In the genomic region with DNA sequence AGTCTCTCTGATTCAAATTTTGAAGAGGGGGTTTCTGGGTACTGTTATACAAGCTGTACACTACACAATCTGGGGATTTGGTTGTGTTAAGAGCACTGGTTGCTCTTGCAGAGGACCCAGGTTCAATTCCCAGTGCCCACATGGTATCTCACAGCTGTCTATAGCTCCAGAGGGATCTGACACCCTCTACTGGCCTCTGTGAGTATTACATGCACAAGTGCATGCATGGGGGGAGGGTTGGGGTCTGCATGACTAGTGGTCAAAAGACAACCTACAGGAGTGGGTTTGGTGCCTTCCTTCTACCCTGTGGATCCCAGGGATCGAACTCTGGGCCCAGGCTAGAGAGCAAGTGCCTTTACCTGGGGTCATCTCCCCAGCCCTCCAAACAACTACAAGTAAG, we compare ENCODE assay signal across 17 mouse cellular contexts. TPM values are rescaled to one million over a fixed set of nuclear protein-coding genes. Genes with fewer than 3 reads are reported as not detected.
DNase-seq lines count a peak whose midpoint lies in the region; ATAC-seq and TF ChIP-seq lines count a peak whose summit lies in the region.
"Had no signal": no experiment of that assay in that cellular context is flagged by ENCODE, and none has a peak within 500 bp of the region (broad histone marks: within the 10 kb centered on the region; RNA-seq: fewer than 3 reads in every experiment).

No protein-coding gene starts in this region.

- no peak overlapping the region for H3K4me3 ChIP-seq in cerebellum, adult 2 months (replicated peaks; ENCODE audit: insufficient read depth, low read depth, low read length)
- no peak overlapping the region for H3K4me3 ChIP-seq in liver, postnatal 0 days (ENCODE audit: low read depth, low read length)
- no peak overlapping the region for H3K4me3 ChIP-seq in liver, embryonic 12.5 days
- no peak overlapping the region for H3K4me3 ChIP-seq in ES-Bruce4 (ENCODE audit: low read depth, low read length)
- H3K4me3 ChIP-seq: myocyte; stomach, embryonic 15.5 days had no signal

- H3K27ac ChIP-seq in cerebellum, adult 2 months (ENCODE audit: insufficient read depth, low read length), result no peak overlapping the region
- H3K27ac ChIP-seq in liver, postnatal 0 days (ENCODE audit: low read depth), result no peak overlapping the region
- H3K27ac ChIP-seq in liver, embryonic 12.5 days, result no peak overlapping the region
- no peak overlapping the region for H3K27ac ChIP-seq in ES-Bruce4 (ENCODE audit: insufficient read depth, low read length)
- H3K27ac ChIP-seq: stomach, embryonic 15.5 days had no signal

- TF ChIP-seq EP300 in liver, postnatal 0 days (IDR thresholded peaks at IDR 0.05; ENCODE audit: low read depth), result no peak
- TF ChIP-seq EP300 in ES-Bruce4 (IDR thresholded peaks at IDR 0.05; ENCODE audit: insufficient read depth, low read depth, low read length), result no peak

- no peak for TF ChIP-seq POLR2A in cerebellum, adult 2 months (IDR thresholded peaks at IDR 0.05; ENCODE audit: borderline replicate concordance, insufficient read depth, low read length)
- no peak for TF ChIP-seq POLR2A in ES-Bruce4 (IDR thresholded peaks at IDR 0.05; ENCODE audit: insufficient read depth, low read length)

- no peaks in the 10 kb centered on the region for H3K27me3 ChIP-seq in cerebellum, adult 2 months (ENCODE audit: control insufficient read depth, insufficient read depth, low read length)
- no peaks in the 10 kb centered on the region for H3K27me3 ChIP-seq in liver, postnatal 0 days (ENCODE audit: insufficient read depth, low read length)
- peaks cover 5% of the 10 kb centered on the region; the same call in 1 of the 2 replicates for H3K27me3 ChIP-seq in liver, embryonic 12.5 days (replicated peaks)
- no peaks in the 10 kb centered on the region for H3K27me3 ChIP-seq in ES-Bruce4 (ENCODE audit: control insufficient read depth, insufficient read depth, low read length, poor library complexity, severe bottlenecking)
- H3K27me3 ChIP-seq: stomach, embryonic 15.5 days had no signal

- 96% methylated on average over 1 of the region's 1 CpGs for WGBS in cerebellum, adult 2 months
- WGBS in liver, postnatal 0 days (ENCODE audit: insufficient replicate concordance), result 62% methylated on average over 1 of the region's 1 CpGs
- WGBS in liver, embryonic 12.5 days (ENCODE audit: insufficient replicate concordance), result 67% methylated on average over 1 of the region's 1 CpGs

- no peak overlapping the region for H3K9ac ChIP-seq in liver, postnatal 0 days (replicated peaks)
- H3K9ac ChIP-seq in liver, embryonic 12.5 days, result no peak overlapping the region
- H3K9ac ChIP-seq in ES-Bruce4 (ENCODE audit: low read depth, poor library complexity, severe bottlenecking), result no peak overlapping the region
- H3K9ac ChIP-seq: stomach, embryonic 15.5 days had no signal

- H3K4me1 ChIP-seq in cerebellum, adult 2 months (ENCODE audit: control insufficient read depth, insufficient read depth, low read length), result peaks cover 30% of the 10 kb centered on the region
- peaks cover 11% of the 10 kb centered on the region for H3K4me1 ChIP-seq in liver, postnatal 0 days (ENCODE audit: insufficient read depth)
- peaks cover 17% of the 10 kb centered on the region for H3K4me1 ChIP-seq in liver, embryonic 12.5 days
- no peaks in the 10 kb centered on the region for H3K4me1 ChIP-seq in ES-Bruce4 (ENCODE audit: control insufficient read depth, insufficient read depth, low read length)

- H3K4me2 ChIP-seq in liver, postnatal 0 days (ENCODE audit: low read depth, low read length), result no peak overlapping the region
- no peak overlapping the region for H3K4me2 ChIP-seq in liver, embryonic 12.5 days
- H3K4me2 ChIP-seq: stomach, embryonic 15.5 days had no signal

- TF ChIP-seq CTCF in cerebellum, adult 2 months (IDR thresholded peaks at IDR 0.05; ENCODE audit: borderline replicate concordance, insufficient read depth, low read depth, low read length), result peak; percentile 25
- TF ChIP-seq CTCF in liver, postnatal 0 days (IDR thresholded peaks at IDR 0.05; ENCODE audit: low read depth), result peak; percentile 54
- TF ChIP-seq CTCF in ES-Bruce4 (IDR thresholded peaks at IDR 0.05; ENCODE audit: low read depth, low read length), result peak; percentile 64

- no peaks in the 10 kb centered on the region for H3K36me3 ChIP-seq in liver, postnatal 0 days (replicated peaks; ENCODE audit: insufficient read depth, low read length)
- H3K36me3 ChIP-seq in liver, embryonic 12.5 days, result no peaks in the 10 kb centered on the region
- no peaks in the 10 kb centered on the region for H3K36me3 ChIP-seq in ES-Bruce4 (ENCODE audit: control insufficient read depth, insufficient read depth, low read length, poor library complexity, severe bottlenecking)
- H3K36me3 ChIP-seq: stomach, embryonic 15.5 days had no signal

- H3K9me3 ChIP-seq in liver, postnatal 0 days (ENCODE audit: low read length), result no peaks in the 10 kb centered on the region
- H3K9me3 ChIP-seq in liver, embryonic 12.5 days (replicated peaks), result no peaks in the 10 kb centered on the region
- no peaks in the 10 kb centered on the region for H3K9me3 ChIP-seq in ES-Bruce4 (replicated peaks; ENCODE audit: control insufficient read depth, insufficient read depth, low read length, poor library complexity, severe bottlenecking)
- H3K9me3 ChIP-seq: stomach, embryonic 15.5 days had no signal

- ATAC-seq in liver, postnatal 0 days, result no peak
- no peak for ATAC-seq in liver, embryonic 12.5 days
- ATAC-seq: activated CD4-positive, CD25-positive, alpha-beta regulatory T cell, adult 4 months had no signal

- no peak for DNase-seq in cerebellum, adult 2 months
- no peak for DNase-seq in cerebellum, postnatal 14 days
- no peak for DNase-seq in liver, postnatal 0 days
- DNase-seq in naive thymus-derived CD4-positive, alpha-beta T cell, adult 2 months (ENCODE audit: low read depth), result peak; percentile 60
- DNase-seq in left cerebral cortex, adult 18-20 months (ENCODE audit: low spot score in 2 of 2), result no peak
- DNase-seq in gastrocnemius, postnatal 4 days (ENCODE audit: low spot score in 2 of 2), result no peak
- DNase-seq: embryo, embryonic 11 days; gastrocnemius, postnatal 25 days; heart, postnatal 4 days; kidney, postnatal 14 days; lung, postnatal 10 days; right cerebral cortex, adult 18-20 months had no signal

RNA-seq across cellular contexts. Expression of a gene that starts 24.4 kb away (rescaled TPM):
- 10.8 and 11.0 TPM in 2 replicates for polyA plus RNA-seq in cerebellum, adult 2 months (2012; rRNA removed)
- polyA plus RNA-seq in liver, postnatal 0 days (2015; fragmentation: Nextera tagmentation; extraction: Ambion mirVana), result 4.3 and 4.6 TPM in 2 replicates
- polyA plus RNA-seq in liver, embryonic 12.5 days (2016; fragmentation: Nextera tagmentation; extraction: Ambion mirVana), result 6.1 and 6.7 TPM in 2 replicates
- polyA plus RNA-seq in ES-Bruce4 (2011; ENCODE audit: insufficient read depth, insufficient read length, low read depth, missing spikeins), result 12.7 and 15.5 TPM in 2 replicates
- 10 to 100 TPM; 14.5 to 15.3 TPM for total RNA-seq in left cerebral cortex, adult 18-20 months (2021)
- total RNA-seq in gastrocnemius, postnatal 4 days (2021), result 1 to 10 TPM; 6.4 to 7.8 TPM

RNA-seq across cellular contexts. Expression of a gene that starts 37.8 kb away (rescaled TPM):
- 149 and 156 TPM in 2 replicates for polyA plus RNA-seq in cerebellum, adult 2 months (2012; rRNA removed)
- 28.5 and 28.8 TPM in 2 replicates for polyA plus RNA-seq in liver, postnatal 0 days (2015; fragmentation: Nextera tagmentation; extraction: Ambion mirVana)
- 46.5 and 49.5 TPM in 2 replicates for polyA plus RNA-seq in liver, embryonic 12.5 days (2016; fragmentation: Nextera tagmentation; extraction: Ambion mirVana)
- 106 and 111 TPM in 2 replicates for polyA plus RNA-seq in ES-Bruce4 (2011; ENCODE audit: insufficient read depth, insufficient read length, low read depth, missing spikeins)
- 10 to 100 TPM; 67.0 to 69.6 TPM for total RNA-seq in left cerebral cortex, adult 18-20 months (2021)
- total RNA-seq in gastrocnemius, postnatal 4 days (2021), result 10 to 100 TPM; 68.5 to 82.9 TPM

RNA-seq across cellular contexts. Expression of a gene that starts 59.5 kb away (rescaled TPM):
- polyA plus RNA-seq in cerebellum, adult 2 months (2012; rRNA removed), result 12.7 and 15.3 TPM in 2 replicates
- polyA plus RNA-seq in liver, postnatal 0 days (2015; fragmentation: Nextera tagmentation; extraction: Ambion mirVana), result 4.3 and 4.9 TPM in 2 replicates
- 7.0 and 7.7 TPM in 2 replicates for polyA plus RNA-seq in liver, embryonic 12.5 days (2016; fragmentation: Nextera tagmentation; extraction: Ambion mirVana)
- 3.0 and 3.2 TPM in 2 replicates for polyA plus RNA-seq in ES-Bruce4 (2011; ENCODE audit: insufficient read depth, insufficient read length, low read depth, missing spikeins)
- 1 to 10 TPM; 7.7 to 8.8 TPM for total RNA-seq in left cerebral cortex, adult 18-20 months (2021)
- total RNA-seq in gastrocnemius, postnatal 4 days (2021), result 1 to 10 TPM; 4.0 to 4.8 TPM
